Mouse (Mus musculus) layer of hippocampus, adult 11-12 months (tissue): ENCODE data around the gene C330007P06Rik.
"Not testable (repeated sequence)": the region's sequence is repeated elsewhere in the genome, so short reads cannot be mapped to it uniquely, and the experiment has no call there.

Experiments
- DNase-seq: peaks from one replicate; pipeline ENCODE4 v3.0.0; 2022; ENCODE audit warnings: low spot score

The C330007P06Rik gene

GRCm38 (mm10) chrX:36796734-36797133 lies 77.2 kb downstream of the C330007P06Rik start:
- not testable (repeated sequence) for DNase-seq

- DNase-seq, result peak; percentile 87
These were observed 77.7 kb downstream of the C330007P06Rik start for GRCm38 (mm10) chrX:36796163-36796581.

GRCm38 (mm10) chrX:36795424-36796162 lies 78.3 kb downstream of the C330007P06Rik start, which contains the start of gene Slc25a5:
TSS of gene Slc25a5 (plus strand) at chrX:36795651.
- peak; percentile 82 for DNase-seq

- no peak for DNase-seq
These were observed 79.3 kb downstream of the C330007P06Rik start for GRCm38 (mm10) chrX:36794571-36794970.

GRCm38 (mm10) chrX:36789360-36789759 lies 84.6 kb downstream of the C330007P06Rik start:
- no peak for DNase-seq

GRCm38 (mm10) chrX:36777694-36778093 lies 96.2 kb downstream of the C330007P06Rik start:
- DNase-seq, result no peak

GRCm38 (mm10) chrX:36775520-36775919 lies 98.4 kb downstream of the C330007P06Rik start:
- no peak for DNase-seq
